Mouse (Mus musculus): ENCODE measurements around the gene Gm21776.
"Not testable (repeated sequence)": the region's sequence is repeated elsewhere in the genome, so short reads cannot be mapped to it uniquely, and the experiment has no call there.

Gene Gm21776

DNA sequence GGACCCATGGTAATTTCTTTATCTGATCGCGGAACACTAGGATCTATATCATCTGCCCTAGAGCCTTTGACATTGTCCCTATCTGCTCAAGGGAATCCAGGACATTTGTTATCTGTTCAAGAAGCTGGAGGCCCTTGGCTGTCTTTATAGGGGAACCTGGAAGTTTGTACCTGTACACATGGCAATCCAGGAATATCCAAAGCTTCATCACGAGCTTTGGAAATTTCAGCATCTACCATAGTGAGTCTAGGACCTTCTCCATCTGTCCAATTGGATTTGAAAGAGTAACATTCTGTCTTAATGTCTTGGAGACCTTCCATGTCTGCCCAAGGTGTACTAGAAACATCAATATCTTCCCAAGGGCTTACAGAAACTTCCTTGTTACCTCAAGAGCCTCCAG is at the start of gene Gm21776:
Gene Gm21776 (plus strand): TSS at position 301 of the 400 bp plus-strand sequence.
- not testable (repeated sequence) for DNase-seq (ENCODE audit: low spot score)
